Mouse (Mus musculus): Measurements from ENCODE around the gene Calhm2. TPM values are rescaled to one million over a fixed set of nuclear protein-coding genes. Genes with fewer than 3 reads are reported as not detected.
"Not testable (repeated sequence)": the region's sequence is repeated elsewhere in the genome, so short reads cannot be mapped to it uniquely, and the experiment has no call there.

Calhm2 gene
- polyA plus RNA-seq, 1 experiment from 2014 or later, result 2.0 TPM

DNA sequence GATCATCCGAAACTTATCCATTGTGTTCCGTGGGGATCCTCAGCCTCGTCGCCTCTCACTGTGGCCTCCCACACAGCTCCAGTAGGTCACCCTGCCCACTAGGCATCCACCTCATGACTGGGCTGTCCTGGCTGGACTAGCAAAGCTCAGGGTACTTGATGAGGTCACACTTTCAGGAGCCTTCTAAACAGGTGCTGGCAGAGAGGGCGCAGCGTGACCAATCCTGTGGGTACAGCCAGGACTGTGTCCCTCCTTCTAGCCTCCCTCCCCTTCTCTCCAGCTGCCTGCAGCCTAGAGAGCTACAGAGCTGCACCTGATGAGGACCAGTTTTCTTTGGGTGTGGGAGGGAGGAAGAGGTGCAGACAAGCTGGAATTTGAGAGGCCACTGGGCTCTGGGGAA lies 6.1 kb upstream of the Calhm2 start, which contains the start of gene Calhm1:
Gene Calhm1 (minus strand): TSS at position 101 of the 400 bp plus-strand sequence.
- WGBS, result 93% methylated on average over 6 of the region's 6 CpGs
- Histone ChIP-seq H3K36me3 (no peaks in the 10 kb centered on the region), H3K4me3 (no peak within 1 kb of the TSS), H3K27me3 (replicated peaks) (peaks cover under 1% of the 10 kb centered on the region; the same call in 1 of the 2 replicates), H3K9me3 (no peaks in the 10 kb centered on the region), H3K4me2 (replicated peaks) (no peak within 1 kb of the TSS), H3K27ac (no peak within 1 kb of the TSS), H3K4me1 (no peaks in the 10 kb centered on the region), H3K9ac (no peak within 1 kb of the TSS)
- ATAC-seq (ENCODE audit: low FRiP score, low read depth), result no peak

- no peak overlapping the region for H3K4me3 ChIP-seq
- H3K27me3 ChIP-seq (replicated peaks), result peaks cover 11% of the 10 kb centered on the region; the same call in 1 of the 2 replicates
- ATAC-seq (ENCODE audit: low FRiP score, low read depth), result no peak
- no peak overlapping the region for H3K27ac ChIP-seq
- WGBS, result 74% methylated on average over 6 of the region's 6 CpGs
- peaks cover 4% of the 10 kb centered on the region; the same call in 1 of the 2 replicates for H3K4me1 ChIP-seq
- H3K9me3 ChIP-seq, result no peaks in the 10 kb centered on the region
- no peak overlapping the region for H3K4me2 ChIP-seq (replicated peaks)
- H3K36me3 ChIP-seq, result no peaks in the 10 kb centered on the region
- no peak overlapping the region for H3K9ac ChIP-seq
Measured at GRCm38 (mm10) chr19:47142438-47142837, 4.3 kb upstream of the Calhm2 start.

- H3K4me2 ChIP-seq (replicated peaks); H3K9me3 ChIP-seq; H3K9ac ChIP-seq; H3K4me3 ChIP-seq; H3K27ac ChIP-seq; H3K36me3 ChIP-seq; ATAC-seq (ENCODE audit: low FRiP score, low read depth): not testable (repeated sequence)
- Histone ChIP-seq H3K4me1 (peaks cover 16% of the 10 kb centered on the region; the same call in 1 of the 2 replicates), H3K27me3 (replicated peaks) (peaks cover 11% of the 10 kb centered on the region; the same call in 1 of the 2 replicates)
- WGBS, result 36% methylated on average over 7 of the region's 7 CpGs
Measured at GRCm38 (mm10) chr19:47139611-47140010, 1.5 kb upstream of the Calhm2 start.

DNA sequence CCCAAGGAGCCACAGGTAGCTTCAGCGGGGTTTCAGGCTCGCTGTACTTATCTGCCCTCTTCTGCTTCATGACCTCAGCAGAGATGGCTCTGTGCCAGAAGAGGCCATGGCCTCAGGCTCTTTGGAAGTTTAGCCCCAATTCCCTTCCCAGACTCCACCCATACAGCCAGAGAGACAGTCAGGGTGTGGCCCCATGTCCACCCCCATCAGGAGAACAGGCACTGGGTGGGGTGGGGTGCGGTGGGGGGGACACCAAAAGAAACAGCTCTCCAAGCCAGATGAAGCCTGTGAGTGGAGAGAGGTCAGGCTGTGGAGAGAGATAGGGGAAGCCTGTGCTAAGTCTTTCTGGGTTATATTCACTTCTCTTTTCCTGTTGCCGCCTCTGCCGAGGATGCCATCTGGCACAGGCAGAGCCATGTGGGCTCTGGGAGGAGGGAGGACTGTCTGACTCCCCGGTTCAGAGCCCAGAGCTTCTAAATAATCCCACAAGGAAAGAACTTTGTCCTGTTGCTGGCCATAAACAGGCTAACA lies 978 bp downstream of the Calhm2 start:
- Histone ChIP-seq H3K36me3 (peaks cover 17% of the 10 kb centered on the region), H3K9ac (no peak overlapping the region), H3K9me3 (no peaks in the 10 kb centered on the region), H3K4me1 (peaks cover 16% of the 10 kb centered on the region; the same call in 1 of the 2 replicates), H3K4me3 (no peak overlapping the region), H3K27ac (no peak overlapping the region), H3K4me2 (replicated peaks) (peak overlapping the region; percentile 53), H3K27me3 (replicated peaks) (peaks cover 11% of the 10 kb centered on the region; the same call in 1 of the 2 replicates)
- WGBS, result 57% methylated on average over 6 of the region's 6 CpGs
- ATAC-seq (ENCODE audit: low FRiP score, low read depth), result no peak

DNA sequence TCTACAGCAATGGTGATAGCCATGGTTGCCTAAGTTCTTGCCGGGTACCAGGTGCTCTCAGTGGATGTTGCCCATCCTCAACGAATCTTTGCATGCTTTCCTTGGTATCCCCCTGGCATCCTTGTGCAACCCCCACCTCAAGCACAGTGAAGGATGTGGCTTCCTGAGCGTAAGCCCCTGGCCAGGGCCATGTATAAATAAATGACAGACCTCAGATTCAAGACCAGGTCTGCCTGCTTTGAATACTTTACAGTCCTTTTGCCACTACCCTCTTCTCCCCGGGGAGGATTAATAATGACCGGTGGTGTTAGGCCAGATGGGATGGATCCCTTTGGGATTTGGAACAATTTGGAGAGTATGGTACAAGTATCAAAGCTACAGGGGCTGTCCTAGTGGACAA lies 1.9 kb downstream of the Calhm2 start:
- Histone ChIP-seq H3K36me3 (peaks cover 27% of the 10 kb centered on the region), H3K4me1 (peaks cover 16% of the 10 kb centered on the region; the same call in 1 of the 2 replicates), H3K9me3 (no peaks in the 10 kb centered on the region), H3K4me3 (no peak overlapping the region), H3K27ac (no peak overlapping the region), H3K9ac (no peak overlapping the region), H3K27me3 (replicated peaks) (peaks cover 11% of the 10 kb centered on the region; the same call in 1 of the 2 replicates), H3K4me2 (replicated peaks) (no peak overlapping the region)
- no peak for ATAC-seq (ENCODE audit: low FRiP score, low read depth)
- WGBS, result 88% methylated on average over 5 of the region's 5 CpGs

DNA sequence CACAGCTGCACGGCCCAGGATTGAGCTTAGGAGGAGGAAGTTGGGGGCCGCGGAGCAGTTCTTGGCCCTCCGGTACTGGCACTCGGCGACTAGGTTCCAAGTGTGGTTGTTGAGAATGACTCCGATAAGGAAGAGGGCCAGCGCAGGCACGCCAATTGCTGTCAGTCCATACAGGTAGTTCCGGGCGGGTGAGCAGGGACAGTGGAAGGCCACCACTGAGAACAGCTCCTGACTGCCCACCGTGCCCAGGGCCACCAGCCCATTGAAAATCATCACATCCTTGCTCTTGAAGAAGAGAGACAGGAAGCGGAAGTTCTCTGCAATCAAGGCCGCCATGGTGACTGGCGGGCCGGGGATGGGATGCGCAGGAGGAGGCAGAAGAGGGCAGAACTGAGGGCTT lies 2.5 kb downstream of the Calhm2 start:
- Histone ChIP-seq H3K4me2 (replicated peaks) (no peak overlapping the region), H3K9ac (no peak overlapping the region), H3K36me3 (peaks cover 33% of the 10 kb centered on the region), H3K27ac (no peak overlapping the region), H3K27me3 (replicated peaks) (peaks cover 11% of the 10 kb centered on the region; the same call in 1 of the 2 replicates), H3K9me3 (no peaks in the 10 kb centered on the region), H3K4me1 (peaks cover 16% of the 10 kb centered on the region; the same call in 1 of the 2 replicates), H3K4me3 (no peak overlapping the region)
- no peak for ATAC-seq (ENCODE audit: low FRiP score, low read depth)
- 90% methylated on average over 17 of the region's 17 CpGs for WGBS

DNA sequence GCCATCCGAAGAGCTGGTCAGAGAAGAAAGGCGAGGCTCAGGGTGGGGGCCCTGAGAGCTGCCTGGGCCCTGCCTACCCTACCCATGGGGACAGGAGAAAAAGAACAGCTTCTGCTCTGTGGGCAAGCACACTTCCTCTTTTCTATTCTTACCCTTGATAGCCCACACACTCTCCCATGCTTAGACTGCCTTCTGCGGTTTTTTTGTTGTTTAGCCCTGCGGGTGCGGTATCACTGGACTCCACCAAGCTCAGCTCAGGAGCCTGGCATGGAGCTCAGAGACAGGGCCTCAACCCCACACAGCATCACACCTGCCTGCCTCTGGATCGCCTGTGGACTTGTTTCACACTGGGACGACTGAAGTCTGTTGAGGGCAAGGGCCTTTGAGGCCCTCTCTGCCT lies 4.9 kb downstream of the Calhm2 start:
- Histone ChIP-seq H3K9me3 (no peaks in the 10 kb centered on the region), H3K4me2 (replicated peaks) (no peak overlapping the region), H3K27me3 (replicated peaks) (0 out of 2 replicates have a peak, but pooled peaks cover under 1% of the 10 kb centered on the region), H3K9ac (no peak overlapping the region), H3K36me3 (peaks cover 57% of the 10 kb centered on the region), H3K4me1 (peaks cover 16% of the 10 kb centered on the region; the same call in 1 of the 2 replicates), H3K4me3 (no peak overlapping the region), H3K27ac (no peak overlapping the region)
- no peak for ATAC-seq (ENCODE audit: low FRiP score, low read depth)
- 90% methylated on average over 7 of the region's 7 CpGs for WGBS

DNA sequence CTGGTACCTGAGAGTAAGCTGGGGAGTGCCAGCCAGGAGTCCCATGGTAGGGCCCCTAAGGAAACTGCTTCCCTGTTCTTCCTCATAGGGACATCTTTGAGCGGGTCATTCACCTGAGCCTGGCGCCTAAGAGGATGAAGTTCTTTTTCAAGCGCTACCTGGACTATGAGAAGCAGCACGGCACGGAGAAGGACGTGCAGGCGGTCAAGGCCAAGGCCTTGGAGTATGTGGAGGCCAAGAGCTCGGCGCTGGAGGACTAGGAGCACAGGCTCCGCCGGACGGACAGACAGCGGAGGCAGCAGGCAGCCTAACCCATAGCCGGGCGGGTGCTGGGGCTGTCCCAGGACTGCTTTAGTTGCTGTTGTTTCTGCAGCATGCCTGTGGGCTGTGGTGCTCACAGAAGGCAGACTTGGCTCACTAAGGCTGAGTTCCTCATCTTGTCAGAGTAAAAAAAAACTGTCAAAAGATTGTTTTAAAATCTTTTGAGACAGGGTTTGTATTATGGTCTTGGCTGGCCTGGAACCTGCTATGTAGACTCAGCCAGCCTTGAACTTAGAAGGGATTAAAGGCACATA lies 7.5 kb downstream of the Calhm2 start:
- Histone ChIP-seq H3K9ac (no peak overlapping the region), H3K4me3 (no peak overlapping the region), H3K9me3 (no peaks in the 10 kb centered on the region), H3K27me3 (replicated peaks) (no peaks in the 10 kb centered on the region), H3K4me2 (replicated peaks) (no peak overlapping the region), H3K27ac (no peak overlapping the region), H3K4me1 (no peaks in the 10 kb centered on the region), H3K36me3 (peaks cover 81% of the 10 kb centered on the region)
- ATAC-seq (ENCODE audit: low FRiP score, low read depth), result no peak
- 94% methylated on average over 15 of the region's 15 CpGs for WGBS

- Histone ChIP-seq H3K27ac (no peak overlapping the region), H3K4me3 (no peak overlapping the region), H3K4me2 (replicated peaks) (no peak overlapping the region), H3K27me3 (replicated peaks) (no peaks in the 10 kb centered on the region), H3K9ac (no peak overlapping the region), H3K4me1 (no peaks in the 10 kb centered on the region), H3K9me3 (no peaks in the 10 kb centered on the region), H3K36me3 (peaks cover 97% of the 10 kb centered on the region)
- WGBS, result 93% methylated on average over 11 of the region's 11 CpGs
- no peak for ATAC-seq (ENCODE audit: low FRiP score, low read depth)
Measured at GRCm38 (mm10) chr19:47128835-47129234, 9.3 kb downstream of the Calhm2 start.

DNA sequence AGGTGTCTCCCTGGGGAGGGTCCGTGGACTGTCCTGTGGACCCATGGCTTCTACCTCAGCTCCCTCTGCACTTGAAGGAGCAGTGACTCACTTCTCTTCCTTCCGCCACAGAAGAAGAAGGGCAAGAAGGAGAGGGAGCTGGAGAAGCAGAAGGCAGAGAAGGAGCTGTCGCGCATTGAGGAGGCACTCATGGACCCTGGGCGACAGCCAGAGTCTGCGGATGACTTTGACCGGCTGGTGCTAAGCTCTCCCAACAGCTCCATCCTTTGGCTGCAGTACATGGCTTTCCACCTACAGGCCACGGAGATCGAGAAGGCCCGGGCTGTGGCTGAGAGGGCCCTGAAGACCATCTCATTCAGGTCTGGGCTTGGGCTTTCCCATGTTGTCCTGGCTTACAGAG lies 9.9 kb downstream of the Calhm2 start:
- Histone ChIP-seq H3K9me3 (no peaks in the 10 kb centered on the region), H3K4me3 (no peak overlapping the region), H3K36me3 (peaks cover 90% of the 10 kb centered on the region), H3K4me1 (no peaks in the 10 kb centered on the region), H3K27me3 (replicated peaks) (no peaks in the 10 kb centered on the region), H3K9ac (no peak overlapping the region), H3K27ac (no peak overlapping the region), H3K4me2 (replicated peaks) (no peak overlapping the region)
- 93% methylated on average over 10 of the region's 10 CpGs for WGBS
- no peak for ATAC-seq (ENCODE audit: low FRiP score, low read depth)

DNA sequence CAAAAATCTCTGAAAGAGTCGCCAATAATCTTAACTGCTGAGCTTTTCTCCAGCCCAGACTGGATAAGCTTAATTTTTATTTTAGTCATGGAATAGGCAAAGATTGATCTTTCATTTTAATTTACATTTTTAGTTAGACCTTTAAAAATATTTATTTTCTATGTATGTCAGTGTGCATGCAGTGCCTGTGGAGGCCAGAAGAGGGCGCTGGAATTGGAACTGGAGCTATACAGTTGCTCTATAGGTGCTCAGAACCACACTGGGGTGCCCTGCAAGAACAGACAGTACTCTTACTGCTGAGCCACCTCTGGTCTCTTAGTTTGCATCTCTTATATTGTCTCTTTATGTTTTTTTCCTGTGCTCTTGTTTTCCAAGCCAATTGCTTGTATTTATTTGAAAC lies 15.3 kb downstream of the Calhm2 start:
- H3K9me3 ChIP-seq, result no peaks in the 10 kb centered on the region
- no peak overlapping the region for H3K4me2 ChIP-seq (replicated peaks)
- no peak for ATAC-seq (ENCODE audit: low FRiP score, low read depth)
- no peak overlapping the region for H3K4me3 ChIP-seq
- 20% methylated on average over 2 of the region's 2 CpGs for WGBS
- peaks cover 66% of the 10 kb centered on the region for H3K36me3 ChIP-seq
- no peak overlapping the region for H3K9ac ChIP-seq
- no peaks in the 10 kb centered on the region for H3K4me1 ChIP-seq
- H3K27ac ChIP-seq, result no peak overlapping the region
- no peaks in the 10 kb centered on the region for H3K27me3 ChIP-seq (replicated peaks)

- Histone ChIP-seq H3K27me3 (replicated peaks) (no peaks in the 10 kb centered on the region), H3K4me1 (no peaks in the 10 kb centered on the region), H3K36me3 (peaks cover 66% of the 10 kb centered on the region), H3K27ac (no peak overlapping the region), H3K4me3 (no peak overlapping the region), H3K4me2 (replicated peaks) (no peak overlapping the region), H3K9ac (no peak overlapping the region), H3K9me3 (no peaks in the 10 kb centered on the region)
- ATAC-seq (ENCODE audit: low FRiP score, low read depth), result no peak
- WGBS, result 49% methylated on average over 4 of the region's 4 CpGs
Measured at GRCm38 (mm10) chr19:47121054-47121453, 17.0 kb downstream of the Calhm2 start.

DNA sequence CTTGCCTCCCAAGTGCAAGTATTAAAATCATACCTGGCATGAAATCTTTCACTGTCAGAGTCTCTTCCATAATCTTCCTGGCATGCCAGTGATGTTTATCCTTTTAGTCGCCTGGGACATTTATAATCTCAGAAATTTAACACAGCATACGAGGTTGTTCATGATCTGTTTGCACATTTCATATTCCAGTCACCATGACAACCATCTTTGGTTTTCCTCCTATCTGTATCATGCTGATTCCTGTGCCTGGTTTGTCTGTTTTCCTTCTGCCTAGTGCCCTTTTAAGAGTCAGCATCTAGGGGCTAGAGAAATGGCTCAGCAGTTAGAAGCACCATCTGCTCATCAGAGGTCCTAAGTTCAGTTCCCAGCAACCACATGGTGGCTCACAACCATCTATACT lies 19.5 kb downstream of the Calhm2 start:
- H3K36me3 ChIP-seq, result peaks cover 70% of the 10 kb centered on the region

More for the DNA sequence above, 19.5 kb downstream of the Calhm2 start:
- H3K27ac ChIP-seq, result no peak overlapping the region
- H3K27me3 ChIP-seq (replicated peaks), result no peaks in the 10 kb centered on the region
- H3K9me3 ChIP-seq, result no peaks in the 10 kb centered on the region
- no peaks in the 10 kb centered on the region for H3K4me1 ChIP-seq
- no peak overlapping the region for H3K9ac ChIP-seq
- ATAC-seq (ENCODE audit: low FRiP score, low read depth), result no peak
- 91% methylated on average over 2 of the region's 2 CpGs for WGBS
- no peak overlapping the region for H3K4me2 ChIP-seq (replicated peaks)
- no peak overlapping the region for H3K4me3 ChIP-seq
